10 mouse cellular contexts compared by ENCODE assay signal in the genomic region with DNA sequence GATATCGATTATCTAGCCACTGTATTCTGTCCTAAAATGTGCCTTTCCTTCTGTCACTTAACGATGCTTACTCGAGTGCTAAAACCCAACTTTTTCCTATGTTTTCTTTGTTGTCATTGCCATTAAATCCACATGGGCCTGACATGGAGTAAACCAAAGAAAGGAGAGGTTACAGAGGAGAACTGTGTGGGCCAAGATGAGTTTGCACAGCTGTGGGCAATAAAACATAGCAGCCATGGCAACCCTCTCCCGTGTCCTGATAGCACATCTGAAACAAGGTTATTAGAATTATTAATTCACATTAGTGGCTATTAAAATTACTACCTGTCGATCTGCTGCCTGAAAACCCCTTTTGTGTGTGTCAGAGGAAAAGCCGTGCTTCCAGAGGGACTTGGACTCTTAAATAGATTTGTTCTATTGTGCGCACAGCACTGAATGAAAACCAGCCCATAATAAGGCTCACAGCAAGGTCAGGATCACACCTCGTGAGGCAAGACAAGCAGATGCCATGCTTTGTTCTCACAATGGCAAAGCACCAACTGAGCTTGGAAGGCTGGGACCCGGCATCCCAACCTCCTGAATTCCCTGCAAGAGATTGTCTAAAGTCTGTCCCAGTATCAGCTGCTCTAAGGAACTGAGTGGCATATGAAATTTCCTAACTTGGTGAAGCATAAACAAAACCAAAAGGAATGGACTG.
A peak's percentile ranks its signal among the peaks of the same experiment; 100 is the strongest.
DNase-seq lines count a peak whose midpoint lies in the region; ATAC-seq and TF ChIP-seq lines count a peak whose summit lies in the region.
"Had no signal": no experiment of that assay in that cellular context is flagged by ENCODE, and none has a peak within 500 bp of the region (broad histone marks: within the 10 kb centered on the region; RNA-seq: fewer than 3 reads in every experiment).

No protein-coding gene starts in this region.

- no peak overlapping the region for H3K4me2 ChIP-seq in hindbrain, postnatal 0 days (ENCODE audit: low read depth, low read length)
- no peak overlapping the region for H3K4me2 ChIP-seq in hindbrain, embryonic 16.5 days (ENCODE audit: low read length)
- no peak overlapping the region for H3K4me2 ChIP-seq in lung, embryonic 14.5 days
- no peak overlapping the region for H3K4me2 ChIP-seq in midbrain, embryonic 16.5 days (ENCODE audit: low read length)

- TF ChIP-seq CTCF in hindbrain, postnatal 0 days (IDR thresholded peaks at IDR 0.05; ENCODE audit: low read depth), result no peak
- TF ChIP-seq CTCF in lung, embryonic 14.5 days (IDR thresholded peaks at IDR 0.05; ENCODE audit: low read depth), result no peak

- no peak overlapping the region for H3K27ac ChIP-seq in hindbrain, postnatal 0 days
- H3K27ac ChIP-seq in hindbrain, embryonic 16.5 days (ENCODE audit: low read depth, low read length), result no peak overlapping the region
- H3K27ac ChIP-seq in forebrain, embryonic 10.5 days, result peak overlapping the region; percentile 15; the same call in 1 of the 2 replicates
- peak overlapping the region; percentile 65; the same call in 1 of the 2 replicates for H3K27ac ChIP-seq in lung, embryonic 14.5 days (ENCODE audit: low read depth)
- H3K27ac ChIP-seq in midbrain, embryonic 16.5 days (ENCODE audit: low read length), result no peak overlapping the region

- no peak for ATAC-seq in hindbrain, postnatal 0 days
- ATAC-seq in hindbrain, embryonic 16.5 days, result no peak
- ATAC-seq in lung, embryonic 14.5 days (ENCODE audit: insufficient read depth), result peak; percentile 62
- peak; percentile 45; the same call in 1 of the 2 replicates for ATAC-seq in midbrain, embryonic 16.5 days
- ATAC-seq in erythroid progenitor cell, adult 5-6 weeks (replicated peaks; ENCODE audit: low FRiP score, poor library complexity, severe bottlenecking), result no peak
- ATAC-seq: liver, postnatal 0 days had no signal

- peak; percentile 38 for DNase-seq in hindbrain, postnatal 0 days (ENCODE audit: low spot score)
- DNase-seq in forebrain, embryonic 10.5 days (ENCODE audit: extremely low spot score, low spot score), result peak; percentile 26
- peak; percentile 84 for DNase-seq in lung, embryonic 14.5 days
- DNase-seq in layer of hippocampus, adult 8-10 months (ENCODE audit: low spot score in 2 of 2), result no peak
- no peak for DNase-seq in ovary, adult 18-20 months (ENCODE audit: low spot score)
- DNase-seq: heart, adult 11 months; liver, postnatal 0 days had no signal

- no peaks in the 10 kb centered on the region for H3K9me3 ChIP-seq in hindbrain, postnatal 0 days (ENCODE audit: low read length)
- no peaks in the 10 kb centered on the region for H3K9me3 ChIP-seq in hindbrain, embryonic 16.5 days (ENCODE audit: control insufficient read depth, low read length)
- no peaks in the 10 kb centered on the region for H3K9me3 ChIP-seq in forebrain, embryonic 10.5 days
- H3K9me3 ChIP-seq in lung, embryonic 14.5 days (ENCODE audit: low read depth, low read length), result no peaks in the 10 kb centered on the region
- no peaks in the 10 kb centered on the region for H3K9me3 ChIP-seq in midbrain, embryonic 16.5 days (replicated peaks; ENCODE audit: control insufficient read depth, low read length, poor library complexity, severe bottlenecking)

- H3K4me1 ChIP-seq in hindbrain, postnatal 0 days (ENCODE audit: insufficient read depth, low read length), result no peaks in the 10 kb centered on the region
- H3K4me1 ChIP-seq in hindbrain, embryonic 16.5 days (ENCODE audit: control insufficient read depth, insufficient read depth, low read depth, low read length), result no peaks in the 10 kb centered on the region
- H3K4me1 ChIP-seq in forebrain, embryonic 10.5 days, result peaks cover 41% of the 10 kb centered on the region
- peaks cover 33% of the 10 kb centered on the region for H3K4me1 ChIP-seq in lung, embryonic 14.5 days (ENCODE audit: insufficient read depth)
- H3K4me1 ChIP-seq in midbrain, embryonic 16.5 days (ENCODE audit: control insufficient read depth, insufficient read depth, low read length), result peaks cover 5% of the 10 kb centered on the region; the same call in 1 of the 2 replicates

- H3K9ac ChIP-seq in hindbrain, postnatal 0 days (replicated peaks; ENCODE audit: low read length), result no peak overlapping the region
- no peak overlapping the region for H3K9ac ChIP-seq in hindbrain, embryonic 16.5 days (ENCODE audit: low read depth, low read length)
- H3K9ac ChIP-seq in lung, embryonic 14.5 days, result no peak overlapping the region
- no peak overlapping the region for H3K9ac ChIP-seq in midbrain, embryonic 16.5 days (ENCODE audit: low read depth, low read length)
- H3K9ac ChIP-seq: liver, postnatal 0 days had no signal

- WGBS in hindbrain, postnatal 0 days, result 34% methylated on average over 9 of the region's 9 CpGs
- WGBS in hindbrain, embryonic 16.5 days, result 35% methylated on average over 9 of the region's 9 CpGs
- 42% methylated on average over 9 of the region's 9 CpGs for WGBS in forebrain, embryonic 10.5 days
- 30% methylated on average over 9 of the region's 9 CpGs for WGBS in lung, embryonic 14.5 days
- 26% methylated on average over 9 of the region's 9 CpGs for WGBS in midbrain, embryonic 16.5 days

- no peaks in the 10 kb centered on the region for H3K36me3 ChIP-seq in hindbrain, postnatal 0 days (ENCODE audit: insufficient read depth, low read length)
- H3K36me3 ChIP-seq in hindbrain, embryonic 16.5 days (ENCODE audit: control insufficient read depth, insufficient read depth, low read length), result no peaks in the 10 kb centered on the region
- H3K36me3 ChIP-seq in forebrain, embryonic 10.5 days (replicated peaks), result no peaks in the 10 kb centered on the region
- no peaks in the 10 kb centered on the region for H3K36me3 ChIP-seq in lung, embryonic 14.5 days (ENCODE audit: insufficient read depth)
- H3K36me3 ChIP-seq in midbrain, embryonic 16.5 days (ENCODE audit: control insufficient read depth, insufficient read depth, low read length), result no peaks in the 10 kb centered on the region

- no peak overlapping the region for H3K4me3 ChIP-seq in hindbrain, postnatal 0 days (ENCODE audit: low read length)
- H3K4me3 ChIP-seq in hindbrain, embryonic 16.5 days (ENCODE audit: low read length), result no peak overlapping the region
- no peak overlapping the region for H3K4me3 ChIP-seq in forebrain, embryonic 10.5 days
- H3K4me3 ChIP-seq in lung, embryonic 14.5 days (ENCODE audit: low read depth, low read length), result no peak overlapping the region
- H3K4me3 ChIP-seq in midbrain, embryonic 16.5 days (ENCODE audit: low read depth, low read length), result no peak overlapping the region

- H3K27me3 ChIP-seq in hindbrain, postnatal 0 days (ENCODE audit: insufficient read depth, low read length), result no peaks in the 10 kb centered on the region
- H3K27me3 ChIP-seq in hindbrain, embryonic 16.5 days (replicated peaks; ENCODE audit: control insufficient read depth, insufficient read depth, low read length), result no peaks in the 10 kb centered on the region
- no peaks in the 10 kb centered on the region for H3K27me3 ChIP-seq in forebrain, embryonic 10.5 days (ENCODE audit: poor library complexity, severe bottlenecking)
- H3K27me3 ChIP-seq in lung, embryonic 14.5 days (ENCODE audit: insufficient read depth, low read length), result no peaks in the 10 kb centered on the region
- no peaks in the 10 kb centered on the region for H3K27me3 ChIP-seq in midbrain, embryonic 16.5 days (ENCODE audit: control insufficient read depth, insufficient read depth, low read depth, low read length)

Comparison
In these comparisons a context has a peak if more than half of its experiments do, and no peak if none do; other contexts are left out.
1. ATAC-seq: peak in lung, embryonic 14.5 days (single experiment) and midbrain, embryonic 16.5 days (single experiment); none in hindbrain, postnatal 0 days (single experiment), hindbrain, embryonic 16.5 days (single experiment) and erythroid progenitor cell, adult 5-6 weeks (single experiment).
2. DNase-seq: peak in hindbrain, postnatal 0 days (single experiment), forebrain, embryonic 10.5 days (single experiment) and lung, embryonic 14.5 days (single experiment); none in layer of hippocampus, adult 8-10 months (0 of 2) and ovary, adult 18-20 months (single experiment).
3. H3K27ac ChIP-seq: peak in forebrain, embryonic 10.5 days (single experiment) and lung, embryonic 14.5 days (single experiment); none in hindbrain, postnatal 0 days (single experiment), hindbrain, embryonic 16.5 days (single experiment) and midbrain, embryonic 16.5 days (single experiment).